Mouse (Mus musculus) ovary, postnatal 36 days (tissue): ENCODE data around the gene Gnb4.

Experiments
- DNase-seq: peaks from one replicate; pipeline ENCODE4 v3.0.0; 2022; ENCODE audit warnings: low spot score, mixed read lengths

Gene Gnb4

GRCm38 (mm10) chr3:32616331-32617052 is at the start of gene Gnb4:
TSS of gene Gnb4 (minus strand) at chr3:32616585.
- peak; percentile 55 for DNase-seq

- DNase-seq, result no peak
Observed at GRCm38 (mm10) chr3:32661556-32661930, 45.2 kb upstream of the Gnb4 start.

- DNase-seq, result no peak
Observed at GRCm38 (mm10) chr3:32660831-32661555, 44.6 kb upstream of the Gnb4 start.

DNA sequence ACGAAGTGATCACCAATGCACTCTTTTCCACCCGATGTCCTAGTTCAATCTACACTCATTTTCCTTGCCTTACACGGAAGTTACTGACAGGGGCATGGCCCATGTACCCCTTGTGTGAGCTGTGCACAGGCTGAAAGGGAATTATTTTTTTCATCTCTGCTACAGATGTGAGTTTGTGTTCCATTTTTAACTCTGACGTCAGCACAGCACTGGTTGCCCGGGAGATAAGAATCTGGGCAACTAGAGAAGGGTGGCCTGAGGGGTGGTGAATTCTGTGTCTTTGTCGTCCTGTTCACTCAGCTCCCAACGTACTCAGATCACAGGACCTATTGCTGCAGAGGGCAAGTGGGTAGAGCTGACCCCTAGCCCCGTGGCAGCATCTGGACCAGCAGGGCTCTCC is 43.9 kb upstream of the Gnb4 start:
- no peak for DNase-seq

DNA sequence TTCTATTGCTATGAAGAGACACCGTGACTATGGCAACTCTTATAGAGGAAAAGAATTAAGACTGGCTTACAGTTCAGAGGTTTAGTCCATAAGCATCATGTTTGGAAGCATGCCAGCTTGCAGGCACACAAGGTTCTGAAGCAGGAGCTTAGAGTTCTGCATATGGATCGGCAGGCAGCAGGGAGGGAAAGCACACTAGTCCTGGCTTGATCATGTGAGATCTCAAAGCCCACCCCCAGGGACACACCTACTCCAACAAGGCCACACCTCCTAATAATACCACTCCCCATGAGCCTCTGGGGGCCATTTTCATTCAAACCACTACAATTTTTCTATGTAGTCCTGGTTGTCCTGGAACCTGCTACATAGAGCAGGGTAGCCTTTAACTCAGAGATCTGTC is 43.1 kb upstream of the Gnb4 start:
- no peak for DNase-seq

DNA sequence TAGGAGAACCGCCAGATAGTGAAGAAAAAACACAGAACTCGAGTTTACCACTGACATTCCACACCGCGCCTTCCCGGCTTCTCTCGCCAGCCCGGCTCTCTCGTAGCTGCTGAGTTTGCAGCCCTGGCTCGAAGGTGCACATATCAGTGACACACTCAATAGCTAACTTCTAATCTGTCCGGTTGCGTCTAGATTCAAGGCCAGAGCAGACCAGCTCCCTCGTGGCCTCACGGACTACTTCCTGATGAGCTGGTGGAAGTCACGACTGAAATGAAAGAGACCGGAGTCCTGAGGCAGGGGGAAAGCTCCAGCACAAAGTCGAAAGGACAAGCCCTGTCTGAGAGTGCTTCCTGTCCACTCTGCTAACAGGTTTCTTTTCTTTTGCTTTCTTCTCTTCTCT is 42.4 kb upstream of the Gnb4 start:
- peak; percentile 11 for DNase-seq

DNA sequence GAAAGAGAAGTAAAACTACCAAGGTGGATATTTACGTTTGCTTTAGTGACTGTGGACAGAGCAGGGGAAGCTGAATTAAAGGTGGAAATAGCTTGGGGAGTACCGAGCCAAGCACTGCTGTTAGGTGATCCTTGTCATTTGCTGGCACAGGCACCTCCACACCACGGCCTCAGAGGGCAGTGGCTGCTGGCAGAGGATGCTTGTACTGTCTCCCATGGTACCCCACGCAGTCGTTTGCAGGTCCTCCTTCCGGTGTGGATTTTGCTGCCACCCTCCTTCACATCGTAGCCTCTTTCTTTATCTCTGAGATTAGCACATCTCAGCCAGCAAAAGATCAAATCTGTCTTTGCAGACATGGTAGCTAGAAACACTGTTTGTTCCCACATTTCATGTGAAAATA is 42.0 kb upstream of the Gnb4 start:
- no peak for DNase-seq

GRCm38 (mm10) chr3:32656398-32656994 is 40.1 kb upstream of the Gnb4 start:
- no peak for DNase-seq

- no peak for DNase-seq
Observed at GRCm38 (mm10) chr3:32655994-32656393, 39.6 kb upstream of the Gnb4 start.

GRCm38 (mm10) chr3:32652739-32653138 is 36.4 kb upstream of the Gnb4 start:
- no peak for DNase-seq

DNA sequence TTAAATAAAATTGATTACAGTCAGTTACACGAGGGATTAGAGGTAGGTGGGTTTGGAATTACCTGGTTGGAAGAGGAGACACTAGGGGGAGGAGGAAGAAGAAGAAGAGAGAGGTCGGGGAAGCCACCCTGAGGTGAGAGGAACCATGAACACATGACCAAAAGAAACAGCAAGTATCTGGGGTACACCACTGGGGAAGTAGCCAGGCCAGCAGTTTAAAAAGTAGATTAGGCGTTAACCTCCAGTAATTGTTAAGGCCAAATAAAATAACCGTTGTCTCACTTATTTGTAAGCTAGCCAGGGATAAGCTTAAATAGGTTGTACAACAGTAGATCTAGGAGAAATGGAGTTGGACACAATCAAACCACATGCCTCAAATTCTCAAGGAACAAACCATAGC is 32.9 kb upstream of the Gnb4 start:
- DNase-seq, result no peak

GRCm38 (mm10) chr3:32646918-32647317 is 30.5 kb upstream of the Gnb4 start:
- DNase-seq, result no peak

- no peak for DNase-seq
Observed at GRCm38 (mm10) chr3:32644751-32645150, 28.4 kb upstream of the Gnb4 start.

GRCm38 (mm10) chr3:32642116-32642515 is 25.7 kb upstream of the Gnb4 start:
- DNase-seq, result no peak

GRCm38 (mm10) chr3:32638240-32638639 is 21.9 kb upstream of the Gnb4 start:
- no peak for DNase-seq

- no peak for DNase-seq
Observed at GRCm38 (mm10) chr3:32632760-32633264, 16.4 kb upstream of the Gnb4 start.

GRCm38 (mm10) chr3:32630210-32630609 is 13.8 kb upstream of the Gnb4 start:
- DNase-seq, result no peak

DNA sequence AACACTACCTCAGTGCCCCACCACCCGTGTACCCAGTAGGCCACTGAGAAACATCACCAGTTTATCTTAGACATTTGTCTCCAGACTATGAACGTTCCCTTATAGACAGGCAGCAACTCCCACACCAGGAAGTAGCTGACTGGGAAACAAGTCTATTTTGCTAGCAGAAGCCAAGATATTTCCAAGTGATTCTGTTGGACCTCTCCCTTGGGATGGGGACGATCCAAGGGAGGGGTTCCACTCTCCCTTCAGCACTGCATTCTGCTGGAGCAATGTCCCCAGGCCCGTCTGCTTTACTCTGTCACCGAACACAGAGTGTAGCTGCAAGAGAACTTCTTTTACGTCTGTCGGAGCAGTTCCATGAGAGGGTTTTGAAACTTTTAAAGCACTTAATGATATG is 11.8 kb upstream of the Gnb4 start:
- no peak for DNase-seq

DNA sequence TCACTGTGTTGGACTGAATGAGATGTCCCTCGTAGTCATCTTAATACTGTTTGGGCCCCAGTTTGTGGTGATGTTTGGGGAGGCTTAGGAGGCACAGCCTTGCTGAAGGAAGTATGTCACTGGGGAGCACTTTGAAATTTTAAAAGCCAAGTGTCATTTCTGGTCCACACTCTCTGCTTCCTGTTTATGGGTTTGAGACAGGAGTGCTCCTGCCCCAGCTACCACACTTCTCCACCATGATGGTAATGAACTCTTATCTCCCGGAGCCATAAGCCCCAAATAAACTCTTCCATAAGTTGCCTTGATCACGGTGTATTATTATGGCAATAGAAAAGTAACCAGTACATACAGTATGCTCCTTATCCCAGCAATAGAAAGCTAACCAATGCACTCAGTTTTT is 5.7 kb upstream of the Gnb4 start:
- no peak for DNase-seq

GRCm38 (mm10) chr3:32621658-32622057 is 5.3 kb upstream of the Gnb4 start:
- no peak for DNase-seq

DNA sequence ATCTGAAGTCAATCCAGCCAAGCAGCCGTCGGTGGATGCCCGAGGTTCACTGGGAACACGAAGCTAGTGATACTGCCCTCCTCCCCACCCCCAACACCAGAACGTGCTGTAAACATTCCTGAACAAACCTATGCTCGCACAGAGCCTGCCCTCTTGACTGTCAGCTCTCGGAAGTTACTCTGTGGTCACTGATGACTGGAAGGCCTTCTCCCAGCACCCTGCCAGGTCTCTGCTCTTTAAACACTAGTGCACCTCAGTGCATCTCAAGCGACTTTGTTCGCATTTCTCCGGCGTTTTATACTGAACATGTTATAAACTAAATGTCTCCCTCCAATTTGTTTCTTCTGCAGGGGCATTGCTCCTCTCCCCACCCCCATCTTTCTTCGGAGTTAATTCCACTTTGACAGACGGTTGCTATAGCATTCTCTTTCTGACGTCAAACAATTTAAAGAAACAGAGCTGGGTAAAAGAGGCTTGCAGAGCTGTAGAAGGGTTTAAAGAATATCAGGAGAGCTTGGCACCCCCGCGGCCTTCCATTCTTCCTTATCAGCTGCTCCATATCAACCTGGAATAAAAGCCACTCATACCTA is 763 bp upstream of the Gnb4 start:
- DNase-seq, result no peak

DNA sequence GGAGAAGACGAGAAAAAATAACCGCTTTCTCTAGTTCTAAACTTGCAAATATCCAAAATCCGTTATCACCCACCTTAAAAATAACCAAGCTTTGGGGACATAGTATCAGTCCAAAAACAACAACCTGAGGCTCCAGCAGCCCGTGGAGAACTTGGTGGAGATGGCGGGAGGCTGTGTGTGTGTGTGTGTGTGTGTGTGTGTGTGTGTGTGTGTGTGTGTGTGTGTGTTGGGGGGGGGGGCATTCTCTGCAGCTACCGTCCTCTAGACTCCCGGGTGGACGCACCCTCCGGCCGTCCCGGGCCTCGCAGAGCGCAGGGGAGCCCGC is 417 bp downstream of the Gnb4 start:
- no peak for DNase-seq

DNA sequence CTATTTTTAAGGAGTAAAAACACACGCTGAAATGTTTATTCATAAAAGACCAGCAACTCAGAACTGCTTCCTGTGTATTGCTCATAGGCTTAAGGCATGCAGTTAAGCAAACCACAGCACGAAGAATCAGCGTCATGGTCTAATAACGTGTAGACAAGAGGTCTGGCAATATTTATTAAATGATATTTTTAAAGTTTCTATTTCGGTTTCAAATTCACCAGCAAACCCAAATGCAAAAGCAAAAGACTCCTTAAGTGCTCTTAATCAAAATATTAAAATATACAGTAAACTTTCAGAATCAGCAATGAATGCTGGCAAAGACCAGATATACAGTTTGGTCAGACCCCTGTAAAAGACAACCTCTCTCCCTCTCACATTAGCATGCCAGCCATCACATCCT is 1.0 kb downstream of the Gnb4 start:
- no peak for DNase-seq
